Mouse (Mus musculus) heart, adult 2 months (tissue): ENCODE results near the gene Eya2. TPM values are rescaled to one million over a fixed set of nuclear protein-coding genes. Genes with fewer than 3 reads are reported as not detected.

Source experiments
- DNase-seq, 2 experiments: peaks; one replicate each; pipeline ENCODE4 v3.0.0; 2021
- H3K27ac ChIP-seq: fragments of 200-600 bp; 2 replicates; pipeline ENCODE4 v1.8.1; 2022
- H3K27me3 ChIP-seq: fragments of 200-500 bp; 2 replicates; pipeline ENCODE4 v1.6.1; 2012; ENCODE audit warnings: mild to moderate bottlenecking, low read length, inconsistent platforms, mixed read lengths; ENCODE audit not compliant: control insufficient read depth, insufficient read depth
- H3K36me3 ChIP-seq: fragments of 200-500 bp; 2 replicates; pipeline ENCODE4 v1.6.1; 2012; ENCODE audit warnings: low read length, inconsistent platforms; ENCODE audit not compliant: control insufficient read depth, insufficient read depth
- H3K4me1 ChIP-seq: fragments of 200-500 bp; 2 replicates; pipeline ENCODE4 v1.6.1; 2011; ENCODE audit warnings: low read length; ENCODE audit not compliant: control insufficient read depth, insufficient read depth
- H3K4me3 ChIP-seq: fragments of 200-600 bp; 2 replicates; pipeline ENCODE4 v1.8.1; 2022
- H3K79me2 ChIP-seq: fragments of 200-500 bp; replicated peaks from 2 replicates; pipeline ENCODE4 v1.6.1; 2012; ENCODE audit warnings: mild to moderate bottlenecking, inconsistent platforms, low read length, moderate library complexity, mixed read lengths; ENCODE audit not compliant: control insufficient read depth, insufficient read depth
- H3K9ac ChIP-seq: fragments of 200-500 bp; 2 replicates; pipeline ENCODE4 v1.6.1; 2012; ENCODE audit warnings: low read depth, mild to moderate bottlenecking, control low read depth, inconsistent platforms, low read length, mixed read lengths
- CTCF ChIP-seq: fragments of 200-600 bp; IDR thresholded peaks from 2 replicates; pipeline ENCODE4 v1.8.1; 2022; ENCODE audit warnings: antibody characterized with exemption, mild to moderate bottlenecking, moderate library complexity
- EP300 ChIP-seq: fragments of 200-500 bp; IDR thresholded peaks from 2 replicates; pipeline ENCODE4 v1.6.1; 2011; ENCODE audit warnings: low read depth, low read length, control low read depth; ENCODE audit not compliant: insufficient read depth
- POLR2A ChIP-seq: fragments of 200-500 bp; IDR thresholded peaks from 2 replicates; pipeline ENCODE4 v1.6.1; 2011; ENCODE audit warnings: mild to moderate bottlenecking, low read depth, low read length, control low read depth; ENCODE audit not compliant: insufficient read depth
- WGBS: fragments of 180-500 bp; shearing (Covaris S2); methylation state at CpG from one replicate; pipeline ENCODE4 v1.1.7; 2018; 5-methylcytosine and 5-hydroxymethylcytosine counted together
- intact Hi-C: fragments of 180-260 bp; cut with DNase I; formaldehyde crosslinking; loops from one replicate; pipeline ENCODE4 v1.15.1; 2025
- polyA plus RNA-seq: library from polyadenylated mRNA; depleted of rRNA; stranded (reverse); fragments of >200 nt; gene quantifications from 2 replicates; pipeline ENCODE4 v1.2.3, GENCODE M21; 2012
- total RNA-seq, 2 experiments: library from RNA; stranded (reverse); gene quantifications; 2 replicates each; pipeline ENCODE4 v1.2.3; 2021

The Eya2 gene
- total and polyA plus RNA-seq, 3 experiments = 0.55 to 5.5 (median 1.6) TPM

GRCm38 (mm10) chr2:165741526-165742050, 146.8 kb downstream of the Eya2 start:
- Histone ChIP-seq H3K79me2 (no peaks in the 10 kb centered on the region), H3K27ac (no peak overlapping the region), H3K4me1 (no peaks in the 10 kb centered on the region), H3K27me3 (no peaks in the 10 kb centered on the region), H3K4me3 (no peak overlapping the region), H3K36me3 (no peaks in the 10 kb centered on the region), H3K9ac (no peak overlapping the region)
- intact Hi-C loops = no loop called here
- no peak for DNase-seq
- TF ChIP-seq CTCF (no peak), EP300 (no peak), POLR2A (no peak)
- WGBS = 61% methylated on average over 11 of the region's 11 CpGs

GRCm38 (mm10) chr2:165742210-165742786, 147.5 kb downstream of the Eya2 start:
- H3K27me3 ChIP-seq = no peaks in the 10 kb centered on the region

DNA sequence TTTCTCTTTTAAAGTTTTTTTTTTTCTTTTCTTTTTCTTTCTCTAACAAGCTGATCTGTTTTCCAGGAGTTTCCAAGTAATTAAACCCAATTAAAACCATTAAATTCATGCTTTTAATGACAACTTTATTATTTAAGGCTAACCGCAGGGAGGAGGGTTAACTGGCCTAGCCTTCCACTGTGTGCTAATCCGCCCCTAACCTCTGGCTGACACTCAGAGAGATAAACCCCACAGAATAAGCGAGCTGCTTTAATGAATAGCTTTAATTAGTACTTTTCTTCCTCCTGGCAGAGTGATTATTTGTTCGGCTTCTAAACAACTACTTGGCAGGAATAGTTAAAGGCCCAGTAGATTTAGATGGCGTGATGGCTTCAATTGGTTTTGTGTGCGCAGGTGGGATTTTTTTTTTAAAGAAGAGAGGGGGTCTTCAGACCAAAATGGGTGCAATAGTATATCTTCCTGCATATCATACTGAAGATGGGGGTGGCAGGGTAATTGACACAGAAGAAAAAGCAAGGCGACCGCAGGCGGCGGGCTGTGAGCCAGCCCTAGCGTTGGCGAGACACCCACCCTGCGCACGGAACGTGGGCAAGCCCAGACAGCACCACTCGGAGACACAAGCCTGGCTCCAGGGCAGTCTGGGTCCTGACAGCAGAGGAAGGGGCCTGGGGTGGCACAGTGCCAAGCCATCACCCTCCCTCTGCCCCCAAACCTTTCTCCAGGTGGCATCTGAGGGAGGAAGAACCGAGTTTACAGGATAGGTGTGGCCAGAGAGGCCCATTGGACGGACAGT, 150.7 kb downstream of the Eya2 start:
- 76% methylated on average over 18 of the region's 18 CpGs for WGBS
- no peak for DNase-seq
- H3K4me1 ChIP-seq = no peaks in the 10 kb centered on the region
- no peaks in the 10 kb centered on the region for H3K36me3 ChIP-seq
- H3K4me3 ChIP-seq = no peak overlapping the region
- peaks cover 1% of the 10 kb centered on the region; the same call in 1 of the 2 replicates for H3K27me3 ChIP-seq
- H3K79me2 ChIP-seq = no peaks in the 10 kb centered on the region
- no peak for TF ChIP-seq POLR2A
- no peak for TF ChIP-seq CTCF
- TF ChIP-seq EP300 = no peak
- no peak overlapping the region for H3K9ac ChIP-seq
- no peak overlapping the region for H3K27ac ChIP-seq
- intact Hi-C loops = no loop called here

More at GRCm38 (mm10) chr2:165742210-165742786, 147.5 kb downstream of the Eya2 start:
- H3K4me3 ChIP-seq = no peak overlapping the region
- H3K79me2 ChIP-seq = no peaks in the 10 kb centered on the region
- no peak for TF ChIP-seq POLR2A
- no peak for TF ChIP-seq EP300
- TF ChIP-seq CTCF = no peak
- DNase-seq = no peak
- intact Hi-C loops = no loop called here
- no peak overlapping the region for H3K9ac ChIP-seq
- no peaks in the 10 kb centered on the region for H3K4me1 ChIP-seq
- no peak overlapping the region for H3K27ac ChIP-seq
- H3K36me3 ChIP-seq = no peaks in the 10 kb centered on the region
- 42% methylated on average over 21 of the region's 21 CpGs for WGBS

DNA sequence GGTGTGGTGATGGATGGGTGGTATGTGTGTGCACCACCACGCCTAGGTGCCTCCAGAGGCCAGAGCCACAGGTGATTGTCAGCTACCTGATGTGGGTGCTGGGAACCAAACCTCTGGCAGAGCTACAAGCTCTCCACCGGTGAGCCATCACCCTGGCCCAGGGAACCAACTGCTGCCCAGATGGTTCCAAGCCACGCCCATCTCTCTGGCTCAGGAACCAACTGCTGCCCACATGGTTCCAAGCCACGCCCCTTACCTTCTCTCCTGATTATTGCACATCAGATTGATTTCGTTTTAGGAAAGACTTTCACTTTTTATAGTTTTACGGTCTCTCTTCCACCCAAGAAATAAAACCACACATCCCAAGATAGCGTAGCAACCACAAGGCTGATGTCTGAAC, 153.1 kb downstream of the Eya2 start:
- H3K9ac ChIP-seq = no peak overlapping the region
- H3K4me3 ChIP-seq = no peak overlapping the region
- intact Hi-C loops = no loop called here
- no peak for TF ChIP-seq CTCF
- TF ChIP-seq EP300 = no peak
- TF ChIP-seq POLR2A = no peak
- no peaks in the 10 kb centered on the region for H3K79me2 ChIP-seq
- peaks cover 1% of the 10 kb centered on the region; the same call in 1 of the 2 replicates for H3K27me3 ChIP-seq
- H3K4me1 ChIP-seq = no peaks in the 10 kb centered on the region
- no peak overlapping the region for H3K27ac ChIP-seq
- WGBS = 52% methylated on average over 7 of the region's 7 CpGs
- DNase-seq = no peak
- no peaks in the 10 kb centered on the region for H3K36me3 ChIP-seq

GRCm38 (mm10) chr2:165748426-165748825, 153.6 kb downstream of the Eya2 start:
- DNase-seq = no peak
- no peaks in the 10 kb centered on the region for H3K79me2 ChIP-seq
- no peak overlapping the region for H3K27ac ChIP-seq
- H3K9ac ChIP-seq = no peak overlapping the region
- intact Hi-C loops = no loop called here
- TF ChIP-seq CTCF = no peak
- TF ChIP-seq EP300 = no peak
- no peak for TF ChIP-seq POLR2A
- H3K4me1 ChIP-seq = no peaks in the 10 kb centered on the region
- peaks cover 1% of the 10 kb centered on the region; the same call in 1 of the 2 replicates for H3K27me3 ChIP-seq
- H3K36me3 ChIP-seq = no peaks in the 10 kb centered on the region
- H3K4me3 ChIP-seq = no peak overlapping the region
- WGBS = 27% methylated on average over 11 of the region's 11 CpGs

DNA sequence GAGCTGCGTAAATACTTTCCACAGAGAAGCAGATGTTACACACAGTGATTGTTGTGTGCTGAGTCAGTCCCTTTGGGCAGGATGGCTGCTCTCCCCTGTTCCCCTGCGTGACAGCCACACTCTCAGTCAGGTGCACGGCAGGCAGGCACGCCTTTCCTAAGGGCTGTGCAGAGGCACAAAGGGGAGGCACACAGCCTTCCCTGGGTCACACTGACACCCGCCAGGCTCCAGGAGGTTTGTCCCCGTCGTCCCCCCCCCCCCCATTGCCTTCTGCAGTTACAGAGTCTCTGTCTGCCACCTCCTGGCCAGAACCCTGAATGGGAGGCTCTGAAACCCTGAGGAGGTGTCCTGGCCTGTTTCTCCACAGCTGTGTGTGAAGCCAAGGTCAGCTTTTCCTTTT, 156.2 kb downstream of the Eya2 start:
- Histone ChIP-seq H3K36me3 (no peaks in the 10 kb centered on the region), H3K4me1 (no peaks in the 10 kb centered on the region), H3K27me3 (peaks cover 1% of the 10 kb centered on the region; the same call in 1 of the 2 replicates), H3K9ac (no peak overlapping the region), H3K79me2 (no peaks in the 10 kb centered on the region), H3K4me3 (no peak overlapping the region), H3K27ac (no peak overlapping the region)
- TF ChIP-seq CTCF = peak; percentile 54
- no peak for TF ChIP-seq EP300
- no peak for TF ChIP-seq POLR2A
- intact Hi-C loops = loop anchor here (1.0 kb wide), 1 partner anchor 222 kb away; no protein-coding TSS in a partner anchor
- WGBS = 24% methylated on average over 7 of the region's 7 CpGs
- no peak for DNase-seq
